Mouse (Mus musculus) heart, postnatal 0 days (tissue): ENCODE measurements around the gene Fam84b. TPM values are rescaled to one million over a fixed set of nuclear protein-coding genes. Genes with fewer than 3 reads are reported as not detected.

Source experiments
- ATAC-seq: fragments of 200-750 bp; cut with Nextera tagmentation; 2 replicates; pipeline ENCODE4 v1.8.0; 2017; ENCODE audit warnings: low read depth, moderate number of reproducible peaks, moderate library complexity; ENCODE audit not compliant: insufficient read depth
- DNase-seq: peaks from one replicate; pipeline ENCODE4 v3.0.0-alpha.2; 2016; ENCODE audit warnings: low spot score
- H3K27ac ChIP-seq: fragments of 300-500 bp; sonication (generic); 2 replicates; pipeline ENCODE4 v1.5.1; 2014; ENCODE audit warnings: low read depth, mild to moderate bottlenecking
- H3K27me3 ChIP-seq: fragments of 300-500 bp; sonication (generic); 2 replicates; pipeline ENCODE4 v1.6.1; 2014; ENCODE audit warnings: low read length, mixed read lengths; ENCODE audit not compliant: control insufficient read depth, insufficient read depth
- H3K36me3 ChIP-seq: fragments of 300-500 bp; sonication (generic); replicated peaks from 2 replicates; pipeline ENCODE4 v1.6.1; 2014; ENCODE audit warnings: low read length, mixed read lengths; ENCODE audit not compliant: control insufficient read depth, insufficient read depth
- H3K4me1 ChIP-seq: fragments of 300-500 bp; sonication (generic); 2 replicates; pipeline ENCODE4 v1.6.1; 2014; ENCODE audit warnings: antibody characterized with exemption; ENCODE audit not compliant: control insufficient read depth, insufficient read depth
- H3K4me2 ChIP-seq: fragments of 300-500 bp; sonication (generic); 2 replicates; pipeline ENCODE4 v1.6.1; 2014; ENCODE audit warnings: low read depth, mild to moderate bottlenecking, low read length, moderate library complexity
- H3K4me3 ChIP-seq: fragments of 300-500 bp; sonication (generic); 2 replicates; pipeline ENCODE4 v1.5.1; 2014; ENCODE audit warnings: low read depth, low read length
- H3K9ac ChIP-seq: fragments of 300-500 bp; sonication (generic); replicated peaks from 2 replicates; pipeline ENCODE4 v1.6.1; 2014; ENCODE audit warnings: low read depth, low read length, mixed read lengths
- H3K9me3 ChIP-seq: fragments of 300-500 bp; sonication (generic); replicated peaks from 2 replicates; pipeline ENCODE4 v1.6.1; 2016; ENCODE audit warnings: low read length; ENCODE audit not compliant: control insufficient read depth
- CTCF ChIP-seq: IDR thresholded peaks from 2 replicates; pipeline ENCODE4 v1.5.1; 2016; ENCODE audit warnings: antibody characterized with exemption, control low read depth, low read depth
- EP300 ChIP-seq: IDR thresholded peaks from 2 replicates; pipeline ENCODE4 v1.6.1; 2016; ENCODE audit warnings: antibody characterized with exemption, low read depth
- WGBS: fragments of 180-500 bp; shearing (Covaris S2); extraction: QIAGEN DNeasy Blood & Tissue Kit; methylation state at CpG from one replicate; pipeline ENCODE4 v1.1.7; 2014; 5-methylcytosine and 5-hydroxymethylcytosine counted together
- polyA plus RNA-seq: library from polyadenylated mRNA; unstranded; fragments of >200 nt; fragmentation: Nextera tagmentation; extraction: Ambion mirVana; gene quantifications from 2 replicates; pipeline ENCODE4 v1.2.1, GENCODE M21; 2015
- total RNA-seq: library from RNA; depleted of rRNA; stranded (reverse); fragments of >200 nt; gene quantifications from 2 replicates; pipeline ENCODE4 v1.2.3, GENCODE M21; 2014; ENCODE audit warnings: low replicate concordance; rRNA removed

Gene Fam84b
- total and polyA plus RNA-seq, 2 experiments from 2014 or later = 2.7 to 5.3 TPM

DNA sequence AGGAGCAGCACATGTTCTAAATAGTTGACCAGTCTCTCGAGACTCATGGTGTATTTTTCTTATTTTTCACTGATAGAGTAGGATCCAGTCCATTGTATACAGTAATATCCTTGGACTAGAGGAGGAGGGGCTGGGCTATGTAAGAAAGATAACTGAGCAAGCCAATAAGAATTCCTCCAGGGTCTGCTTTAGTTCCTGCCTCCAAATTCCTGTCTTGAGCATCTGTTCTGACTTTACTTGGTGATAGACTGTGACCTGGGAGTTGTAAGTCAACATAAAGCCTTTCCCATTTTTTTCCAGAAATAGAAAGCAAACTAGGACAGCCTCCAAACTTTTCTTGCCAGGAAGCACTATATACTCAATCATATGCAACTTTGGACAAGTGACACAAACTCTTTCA is 64.5 kb downstream of the Fam84b start:
- Histone ChIP-seq H3K9me3 (no peaks in the 10 kb centered on the region), H3K4me2 (no peak overlapping the region), H3K9ac (no peak overlapping the region), H3K4me1 (no peaks in the 10 kb centered on the region), H3K36me3 (no peaks in the 10 kb centered on the region), H3K27me3 (no peaks in the 10 kb centered on the region), H3K27ac (no peak overlapping the region), H3K4me3 (no peak overlapping the region)
- ATAC-seq (no peak), DNase-seq (no peak)
- 43% methylated on average over 1 of the region's 1 CpGs for WGBS
- no peak for TF ChIP-seq CTCF
- no peak for TF ChIP-seq EP300

DNA sequence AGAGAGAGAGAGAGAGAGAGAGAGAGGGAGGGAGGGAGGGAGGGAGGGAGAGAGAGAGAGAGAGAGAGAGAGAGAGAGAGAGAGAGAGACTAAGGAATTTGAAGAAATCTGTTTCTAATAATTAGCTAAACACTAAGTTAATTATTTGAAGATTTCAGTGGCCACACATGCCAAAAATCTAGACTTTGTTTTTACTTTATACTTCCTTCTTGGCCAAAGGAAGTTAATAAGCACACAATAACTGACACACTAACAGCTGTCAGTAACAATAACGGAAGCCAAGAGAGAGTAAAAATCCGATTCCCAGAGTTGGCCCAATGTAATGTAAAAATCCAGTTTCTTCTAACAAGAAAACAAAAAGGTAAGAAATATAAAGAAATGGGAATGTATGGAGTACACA is 69.8 kb downstream of the Fam84b start:
- H3K9ac ChIP-seq = no peak overlapping the region
- H3K27me3 ChIP-seq = no peaks in the 10 kb centered on the region
- ATAC-seq = no peak
- H3K4me1 ChIP-seq = no peaks in the 10 kb centered on the region
- H3K4me3 ChIP-seq = no peak overlapping the region
- no peak overlapping the region for H3K27ac ChIP-seq
- H3K9me3 ChIP-seq = no peaks in the 10 kb centered on the region
- no peak for DNase-seq
- WGBS = 69% methylated on average over 2 of the region's 2 CpGs
- H3K4me2 ChIP-seq = no peak overlapping the region
- H3K36me3 ChIP-seq = no peaks in the 10 kb centered on the region
- TF ChIP-seq EP300 (no peak), CTCF (no peak)

DNA sequence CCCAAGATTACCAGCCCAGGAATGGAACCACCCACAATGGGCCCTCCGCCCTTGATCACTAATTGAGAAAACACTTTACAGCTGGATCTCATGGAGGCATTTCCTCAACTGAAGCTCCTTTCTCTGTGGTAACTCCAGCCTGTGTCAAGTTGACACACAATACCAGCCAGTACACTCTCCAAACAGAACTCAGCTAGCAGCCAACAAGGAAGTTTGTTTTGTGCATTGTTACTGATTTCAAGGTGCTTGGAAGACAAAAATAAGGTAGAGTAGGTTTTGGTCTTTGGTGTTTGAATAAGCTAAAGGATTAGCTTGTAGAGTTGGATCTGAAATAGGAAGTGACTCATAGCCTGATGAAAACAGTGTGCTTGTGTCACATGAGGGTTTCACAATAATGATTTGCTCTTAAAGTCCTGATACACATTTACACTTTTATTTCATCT is 74.0 kb downstream of the Fam84b start:
- no peaks in the 10 kb centered on the region for H3K9me3 ChIP-seq
- no peak overlapping the region for H3K4me2 ChIP-seq
- WGBS = 81% methylated on average over 1 of the region's 1 CpGs
- no peaks in the 10 kb centered on the region for H3K36me3 ChIP-seq
- H3K4me3 ChIP-seq = no peak overlapping the region
- no peak overlapping the region for H3K9ac ChIP-seq
- no peaks in the 10 kb centered on the region for H3K4me1 ChIP-seq
- TF ChIP-seq CTCF (no peak), EP300 (no peak)
- H3K27me3 ChIP-seq = no peaks in the 10 kb centered on the region
- no peak overlapping the region for H3K27ac ChIP-seq
- no peak for DNase-seq
- no peak for ATAC-seq

DNA sequence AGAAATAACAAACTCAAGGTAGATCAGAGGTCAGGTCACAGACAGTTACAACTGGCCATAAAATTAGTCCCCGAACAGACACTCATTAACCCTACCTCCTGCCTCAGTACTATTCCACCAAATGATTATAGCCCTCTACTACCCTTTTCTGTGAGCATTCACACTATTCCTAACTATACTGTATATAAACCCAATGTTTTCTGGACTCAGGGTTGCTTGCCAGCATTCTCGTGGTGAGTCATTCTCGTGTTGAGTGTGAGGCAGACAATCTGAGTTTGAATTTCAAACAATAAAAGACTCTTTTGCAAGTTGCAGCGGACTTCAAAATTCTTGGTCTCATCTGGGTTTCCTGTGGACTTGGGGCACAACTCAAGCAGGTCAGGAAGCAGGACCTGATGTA is 74.5 kb downstream of the Fam84b start:
- ATAC-seq (no peak), DNase-seq (no peak)
- no peaks in the 10 kb centered on the region for H3K9me3 ChIP-seq
- 70% methylated on average over 4 of the region's 4 CpGs for WGBS
- no peak overlapping the region for H3K9ac ChIP-seq
- H3K4me2 ChIP-seq = no peak overlapping the region
- no peak overlapping the region for H3K4me3 ChIP-seq
- no peaks in the 10 kb centered on the region for H3K36me3 ChIP-seq
- H3K4me1 ChIP-seq = no peaks in the 10 kb centered on the region
- TF ChIP-seq CTCF (no peak), EP300 (no peak)
- no peak overlapping the region for H3K27ac ChIP-seq
- H3K27me3 ChIP-seq = no peaks in the 10 kb centered on the region

Other genes with a start within 250 kb of the Fam84b start
- not detected in 2 replicates for gene A1bg, start 69.2 kb upstream of the Fam84b start, total RNA-seq
- not detected in 2 replicates for gene A1bg, start 69.2 kb upstream of the Fam84b start, polyA plus RNA-seq